Mouse (Mus musculus) intestine, embryonic 14.5 days (tissue): Measurements from ENCODE around the gene Nrxn2. TPM values are rescaled to one million over a fixed set of nuclear protein-coding genes. Genes with fewer than 3 reads are reported as not detected.

Source experiments
- ATAC-seq: fragments of 200-750 bp; cut with Nextera tagmentation; replicated peaks from 2 replicates; pipeline ENCODE4 v1.8.0; 2017; ENCODE audit warnings: low read depth, moderate number of reproducible peaks, moderate TSS enrichment, moderate library complexity; ENCODE audit not compliant: low FRiP score, low TSS enrichment
- DNase-seq: peaks from one replicate; pipeline ENCODE4 v3.0.0-alpha.2; 2018; ENCODE audit warnings: low spot score
- H3K27ac ChIP-seq: fragments of 300-500 bp; sonication (generic); 2 replicates; pipeline ENCODE4 v1.5.1; 2014; ENCODE audit warnings: low read depth, mild to moderate bottlenecking, control low read depth
- H3K27me3 ChIP-seq: fragments of 300-500 bp; sonication (generic); replicated peaks from 2 replicates; pipeline ENCODE4 v1.6.1; 2014; ENCODE audit warnings: low read length, control low read depth; ENCODE audit not compliant: control insufficient read depth, insufficient read depth
- H3K36me3 ChIP-seq: fragments of 300-500 bp; sonication (generic); 2 replicates; pipeline ENCODE4 v1.6.1; 2014; ENCODE audit warnings: low read length, control low read depth; ENCODE audit not compliant: control insufficient read depth, insufficient read depth
- H3K4me1 ChIP-seq: fragments of 300-500 bp; sonication (generic); replicated peaks from 2 replicates; pipeline ENCODE4 v1.6.1; 2014; ENCODE audit warnings: low read length, control low read depth, mixed read lengths; ENCODE audit not compliant: control insufficient read depth, insufficient read depth
- H3K4me2 ChIP-seq: fragments of 300-500 bp; sonication (generic); 2 replicates; pipeline ENCODE4 v1.6.1; 2014; ENCODE audit warnings: low read length
- H3K4me3 ChIP-seq: fragments of 300-500 bp; sonication (generic); 2 replicates; pipeline ENCODE4 v1.5.1; 2014; ENCODE audit warnings: low read depth, low read length, control low read depth, mixed read lengths
- H3K9ac ChIP-seq: fragments of 300-500 bp; sonication (generic); 2 replicates; pipeline ENCODE4 v1.6.1; 2014; ENCODE audit warnings: mild to moderate bottlenecking, low read length
- H3K9me3 ChIP-seq: fragments of 300-500 bp; sonication (generic); 2 replicates; pipeline ENCODE4 v1.6.1; 2016; ENCODE audit warnings: low read length, control low read depth; ENCODE audit not compliant: control insufficient read depth
- WGBS: fragments of 180-500 bp; shearing (Covaris S2); extraction: QIAGEN DNeasy Blood & Tissue Kit; methylation state at CpG from one replicate; pipeline ENCODE4 v1.1.7; 2014; 5-methylcytosine and 5-hydroxymethylcytosine counted together
- polyA plus RNA-seq: library from polyadenylated mRNA; unstranded; fragments of >200 nt; fragmentation: Nextera tagmentation; extraction: Ambion mirVana; gene quantifications from 2 replicates; pipeline ENCODE4 v1.2.1, GENCODE M21; 2014

The Nrxn2 gene
- polyA plus RNA-seq, 1 experiment from 2014 or later: 1.9 TPM

- no peak overlapping the region for H3K9ac ChIP-seq
- DNase-seq: no peak
- H3K27ac ChIP-seq: no peak overlapping the region
- H3K4me2 ChIP-seq: no peak overlapping the region
- WGBS: 10% methylated on average over 15 of the region's 15 CpGs
- no peaks in the 10 kb centered on the region for H3K9me3 ChIP-seq
- ATAC-seq: no peak
- no peak overlapping the region for H3K4me3 ChIP-seq
- no peaks in the 10 kb centered on the region for H3K36me3 ChIP-seq
- no peaks in the 10 kb centered on the region for H3K27me3 ChIP-seq
- H3K4me1 ChIP-seq: peaks cover 12% of the 10 kb centered on the region
Measured at GRCm38 (mm10) chr19:6513389-6514139, 95.0 kb downstream of the Nrxn2 start.

GRCm38 (mm10) chr19:6514940-6515339 is 96.4 kb downstream of the Nrxn2 start:
- Histone ChIP-seq H3K9me3 (no peaks in the 10 kb centered on the region), H3K9ac (no peak overlapping the region), H3K4me2 (no peak overlapping the region), H3K36me3 (no peaks in the 10 kb centered on the region), H3K27me3 (no peaks in the 10 kb centered on the region), H3K4me1 (peaks cover 15% of the 10 kb centered on the region), H3K4me3 (no peak overlapping the region), H3K27ac (no peak overlapping the region)
- DNase-seq (no peak), ATAC-seq (no peak)
- 61% methylated on average over 6 of the region's 6 CpGs for WGBS

- H3K4me2 ChIP-seq: no peak overlapping the region
- ATAC-seq: no peak
- H3K9ac ChIP-seq: no peak overlapping the region
- no peaks in the 10 kb centered on the region for H3K9me3 ChIP-seq
- no peaks in the 10 kb centered on the region for H3K27me3 ChIP-seq
- no peak overlapping the region for H3K27ac ChIP-seq
- H3K4me3 ChIP-seq: no peak overlapping the region
- peaks cover 15% of the 10 kb centered on the region for H3K4me1 ChIP-seq
- no peak for DNase-seq
- WGBS: 70% methylated on average over 5 of the region's 5 CpGs
- no peaks in the 10 kb centered on the region for H3K36me3 ChIP-seq
Measured at GRCm38 (mm10) chr19:6515448-6515847, 96.9 kb downstream of the Nrxn2 start.

GRCm38 (mm10) chr19:6516153-6516552 is 97.6 kb downstream of the Nrxn2 start:
- ATAC-seq: no peak

GRCm38 (mm10) chr19:6518601-6519000 is 100.1 kb downstream of the Nrxn2 start:
- 57% methylated on average over 5 of the region's 5 CpGs for WGBS
- Histone ChIP-seq H3K27me3 (no peaks in the 10 kb centered on the region), H3K9ac (no peak overlapping the region), H3K9me3 (no peaks in the 10 kb centered on the region), H3K36me3 (no peaks in the 10 kb centered on the region), H3K4me2 (no peak overlapping the region), H3K4me3 (no peak overlapping the region), H3K27ac (no peak overlapping the region), H3K4me1 (peaks cover 10% of the 10 kb centered on the region)
- ATAC-seq: no peak
- no peak for DNase-seq

More at GRCm38 (mm10) chr19:6516153-6516552, 97.6 kb downstream of the Nrxn2 start:
- peaks cover 15% of the 10 kb centered on the region for H3K4me1 ChIP-seq
- no peak overlapping the region for H3K4me2 ChIP-seq
- H3K9ac ChIP-seq: no peak overlapping the region
- no peaks in the 10 kb centered on the region for H3K9me3 ChIP-seq
- no peak overlapping the region for H3K4me3 ChIP-seq
- DNase-seq: no peak
- H3K27ac ChIP-seq: no peak overlapping the region
- WGBS: 52% methylated on average over 8 of the region's 8 CpGs
- no peaks in the 10 kb centered on the region for H3K36me3 ChIP-seq
- no peaks in the 10 kb centered on the region for H3K27me3 ChIP-seq

GRCm38 (mm10) chr19:6519483-6519882 is 101.0 kb downstream of the Nrxn2 start:
- peaks cover 6% of the 10 kb centered on the region for H3K4me1 ChIP-seq
- no peak overlapping the region for H3K27ac ChIP-seq
- no peaks in the 10 kb centered on the region for H3K27me3 ChIP-seq
- no peak for DNase-seq
- H3K4me2 ChIP-seq: no peak overlapping the region
- 71% methylated on average over 2 of the region's 2 CpGs for WGBS
- H3K9me3 ChIP-seq: no peaks in the 10 kb centered on the region
- no peaks in the 10 kb centered on the region for H3K36me3 ChIP-seq
- H3K4me3 ChIP-seq: no peak overlapping the region
- no peak for ATAC-seq
- H3K9ac ChIP-seq: no peak overlapping the region

GRCm38 (mm10) chr19:6521630-6522029 is 103.1 kb downstream of the Nrxn2 start:
- Histone ChIP-seq H3K9me3 (no peaks in the 10 kb centered on the region), H3K9ac (no peak overlapping the region), H3K4me2 (no peak overlapping the region), H3K27me3 (no peaks in the 10 kb centered on the region), H3K27ac (no peak overlapping the region), H3K4me1 (peaks cover 6% of the 10 kb centered on the region), H3K4me3 (no peak overlapping the region), H3K36me3 (no peaks in the 10 kb centered on the region)
- DNase-seq (no peak), ATAC-seq (no peak)
- WGBS: 80% methylated on average over 3 of the region's 3 CpGs

GRCm38 (mm10) chr19:6522289-6522688 is 103.8 kb downstream of the Nrxn2 start:
- WGBS: 91% methylated on average over 14 of the region's 14 CpGs
- H3K4me2 ChIP-seq: no peak overlapping the region
- H3K4me1 ChIP-seq: peaks cover 6% of the 10 kb centered on the region
- no peaks in the 10 kb centered on the region for H3K27me3 ChIP-seq
- H3K9ac ChIP-seq: no peak overlapping the region
- no peak overlapping the region for H3K27ac ChIP-seq
- H3K4me3 ChIP-seq: no peak overlapping the region
- no peaks in the 10 kb centered on the region for H3K9me3 ChIP-seq
- DNase-seq: no peak
- no peak for ATAC-seq
- H3K36me3 ChIP-seq: no peaks in the 10 kb centered on the region

GRCm38 (mm10) chr19:6525023-6525422 is 106.5 kb downstream of the Nrxn2 start:
- Histone ChIP-seq H3K4me1 (0 out of 2 replicates have a peak, but pooled peaks cover 3% of the 10 kb centered on the region), H3K9ac (no peak overlapping the region), H3K4me2 (no peak overlapping the region), H3K36me3 (no peaks in the 10 kb centered on the region), H3K27me3 (peaks cover 1% of the 10 kb centered on the region; the same call in 1 of the 2 replicates), H3K4me3 (no peak overlapping the region), H3K27ac (no peak overlapping the region), H3K9me3 (no peaks in the 10 kb centered on the region)
- ATAC-seq (no peak), DNase-seq (no peak)
- 78% methylated on average over 4 of the region's 4 CpGs for WGBS
